In the genomic region with DNA sequence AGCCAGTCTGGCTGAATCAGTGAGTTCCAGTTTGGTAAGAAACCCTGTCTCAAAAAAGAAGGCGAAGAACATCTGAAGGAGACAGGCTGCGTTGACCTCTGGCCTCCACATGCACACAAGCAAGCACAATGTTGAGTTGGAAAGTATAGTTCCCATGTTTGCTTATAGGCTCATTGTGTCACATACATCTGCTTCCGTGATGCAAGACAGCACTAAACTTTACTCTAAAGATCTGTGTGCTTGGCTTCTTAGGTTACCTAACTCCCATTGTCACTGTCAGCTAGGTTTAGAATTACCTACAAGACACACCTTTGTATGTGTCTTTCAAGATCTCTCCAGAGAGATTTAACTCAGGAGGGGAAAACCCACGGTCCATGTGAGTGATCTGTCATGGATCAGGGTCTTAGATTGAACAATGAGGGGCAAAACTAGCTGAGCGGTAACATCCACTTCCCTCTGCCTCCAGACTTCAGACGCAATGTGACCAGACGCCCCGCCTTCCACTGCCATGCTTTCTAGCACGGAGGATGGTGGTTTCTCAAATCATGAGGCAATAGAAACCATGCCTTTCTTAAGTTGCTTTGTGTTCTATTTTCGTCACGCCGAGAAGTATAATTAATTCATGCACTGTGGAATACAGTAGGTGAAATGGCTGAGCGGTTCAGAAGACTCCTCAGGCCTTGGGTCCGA, we compare ENCODE assay signal across 16 mouse cellular contexts.
A peak's percentile ranks its signal among the peaks of the same experiment; 100 is the strongest.
DNase-seq lines count a peak whose midpoint lies in the region; ATAC-seq lines count a peak whose summit lies in the region.
"Had no signal": no experiment of that assay in that cellular context is flagged by ENCODE, and none has a peak within 500 bp of the region (broad histone marks: within the 10 kb centered on the region; RNA-seq: fewer than 3 reads in every experiment).

No protein-coding gene starts in this region.

- WGBS in forebrain, embryonic 12.5 days = 86% methylated on average over 14 of the region's 14 CpGs
- 80% methylated on average over 14 of the region's 14 CpGs for WGBS in forebrain, embryonic 16.5 days
- WGBS in liver, embryonic 11.5 days = 84% methylated on average over 14 of the region's 14 CpGs

- H3K27me3 ChIP-seq in forebrain, embryonic 12.5 days = no peaks in the 10 kb centered on the region
- no peaks in the 10 kb centered on the region for H3K27me3 ChIP-seq in forebrain, embryonic 16.5 days (replicated peaks; ENCODE audit: control insufficient read depth, insufficient read depth, low read length)
- no peaks in the 10 kb centered on the region for H3K27me3 ChIP-seq in liver, embryonic 11.5 days (replicated peaks; ENCODE audit: control insufficient read depth, insufficient read depth, low read length)
- H3K27me3 ChIP-seq: heart, embryonic 15.5 days; kidney, embryonic 15.5 days had no signal

- H3K4me3 ChIP-seq in forebrain, embryonic 12.5 days (replicated peaks) = no peak overlapping the region
- no peak overlapping the region for H3K4me3 ChIP-seq in forebrain, embryonic 16.5 days (replicated peaks; ENCODE audit: low read length)
- H3K4me3 ChIP-seq in liver, embryonic 11.5 days (ENCODE audit: low read depth, low read length) = no peak overlapping the region
- H3K4me3 ChIP-seq: erythroblast, embryonic 14.5 days; heart, embryonic 15.5 days; kidney, embryonic 15.5 days had no signal

- no peak for ATAC-seq in forebrain, embryonic 12.5 days (ENCODE audit: low FRiP score)
- no peak for ATAC-seq in forebrain, embryonic 16.5 days
- ATAC-seq in granulocyte monocyte progenitor cell, adult 5-6 weeks (replicated peaks; ENCODE audit: poor library complexity, severe bottlenecking) = peak; percentile 95
- 0 out of 2 replicates have a peak, but pooled peaks have one; percentile 23 for ATAC-seq in neutrophil, adult 5-6 weeks (ENCODE audit: extremely low read depth, insufficient number of reproducible peaks, low FRiP score, poor library complexity, severe bottlenecking)
- no peak for ATAC-seq in liver, embryonic 11.5 days (replicated peaks; ENCODE audit: low FRiP score)

- peaks cover 21% of the 10 kb centered on the region for H3K4me1 ChIP-seq in forebrain, embryonic 12.5 days
- peaks cover 12% of the 10 kb centered on the region for H3K4me1 ChIP-seq in forebrain, embryonic 16.5 days (replicated peaks; ENCODE audit: control insufficient read depth, insufficient read depth, low read length)
- no peaks in the 10 kb centered on the region for H3K4me1 ChIP-seq in liver, embryonic 11.5 days (replicated peaks; ENCODE audit: control insufficient read depth, insufficient read depth, low read length)
- H3K4me1 ChIP-seq: kidney, embryonic 15.5 days had no signal

- H3K4me2 ChIP-seq in forebrain, embryonic 12.5 days = no peak overlapping the region
- no peak overlapping the region for H3K4me2 ChIP-seq in forebrain, embryonic 16.5 days (ENCODE audit: low read length)
- no peak overlapping the region for H3K4me2 ChIP-seq in liver, embryonic 11.5 days
- H3K4me2 ChIP-seq: heart, embryonic 15.5 days; kidney, embryonic 15.5 days had no signal

- H3K27ac ChIP-seq in forebrain, embryonic 12.5 days = 0 out of 2 replicates have a peak overlapping the region, but pooled peaks have one; percentile 26
- H3K27ac ChIP-seq in forebrain, embryonic 16.5 days (ENCODE audit: low read length) = no peak overlapping the region
- no peak overlapping the region for H3K27ac ChIP-seq in liver, embryonic 11.5 days (ENCODE audit: low read depth, low read length)
- H3K27ac ChIP-seq: heart, embryonic 15.5 days; kidney, embryonic 15.5 days had no signal

- H3K36me3 ChIP-seq in forebrain, embryonic 12.5 days (replicated peaks) = no peaks in the 10 kb centered on the region
- H3K36me3 ChIP-seq in forebrain, embryonic 16.5 days (ENCODE audit: control insufficient read depth, insufficient read depth) = no peaks in the 10 kb centered on the region
- H3K36me3 ChIP-seq in liver, embryonic 11.5 days (ENCODE audit: control insufficient read depth, insufficient read depth, low read length) = no peaks in the 10 kb centered on the region
- H3K36me3 ChIP-seq: heart, embryonic 15.5 days; kidney, embryonic 15.5 days had no signal

- H3K9me3 ChIP-seq in forebrain, embryonic 12.5 days = no peaks in the 10 kb centered on the region
- H3K9me3 ChIP-seq in forebrain, embryonic 16.5 days (ENCODE audit: control insufficient read depth, low read length) = no peaks in the 10 kb centered on the region
- H3K9me3 ChIP-seq in liver, embryonic 11.5 days (ENCODE audit: control insufficient read depth, low read length) = no peaks in the 10 kb centered on the region
- H3K9me3 ChIP-seq: heart, embryonic 15.5 days; kidney, embryonic 15.5 days had no signal

- DNase-seq in lung, postnatal 25 days (ENCODE audit: low spot score) = peak; percentile 12
- no peak for DNase-seq in lung, postnatal 10 days
- DNase-seq in kidney, adult 8-10 months = no peak
- no peak for DNase-seq in liver, embryonic 11.5 days (ENCODE audit: low spot score)
- DNase-seq: adrenal gland, adult 8-10 months; cerebellum, adult 11 months; forebrain, postnatal 0 days; liver; spleen, adult 18-20 months had no signal

- no peak overlapping the region for H3K9ac ChIP-seq in forebrain, embryonic 12.5 days
- no peak overlapping the region for H3K9ac ChIP-seq in forebrain, embryonic 16.5 days (replicated peaks; ENCODE audit: low read depth, low read length)
- H3K9ac ChIP-seq in liver, embryonic 11.5 days (ENCODE audit: low read depth, low read length) = no peak overlapping the region
- H3K9ac ChIP-seq: forebrain, postnatal 0 days; heart, embryonic 15.5 days; kidney, embryonic 15.5 days had no signal

Comparison
In these comparisons a context has a peak if more than half of its experiments do, and no peak if none do; other contexts are left out.
1. ATAC-seq: peak in granulocyte monocyte progenitor cell, adult 5-6 weeks (single experiment) and neutrophil, adult 5-6 weeks (single experiment); none in forebrain, embryonic 12.5 days (single experiment), forebrain, embryonic 16.5 days (single experiment) and liver, embryonic 11.5 days (single experiment).